Mouse (Mus musculus): Measurements from ENCODE around the gene Cdc42ep2.
"Not testable (repeated sequence)": the region's sequence is repeated elsewhere in the genome, so short reads cannot be mapped to it uniquely, and the experiment has no call there.

Gene Cdc42ep2

GRCm38 (mm10) chr19:5912103-5913006 lies 12.3 kb downstream of the Cdc42ep2 start:
- DNase-seq (ENCODE audit: low read depth, low spot score) = peak; percentile 99

- DNase-seq (ENCODE audit: low read depth, low spot score) = no peak
Measured at GRCm38 (mm10) chr19:5911430-5912102, 13.1 kb downstream of the Cdc42ep2 start.

DNA sequence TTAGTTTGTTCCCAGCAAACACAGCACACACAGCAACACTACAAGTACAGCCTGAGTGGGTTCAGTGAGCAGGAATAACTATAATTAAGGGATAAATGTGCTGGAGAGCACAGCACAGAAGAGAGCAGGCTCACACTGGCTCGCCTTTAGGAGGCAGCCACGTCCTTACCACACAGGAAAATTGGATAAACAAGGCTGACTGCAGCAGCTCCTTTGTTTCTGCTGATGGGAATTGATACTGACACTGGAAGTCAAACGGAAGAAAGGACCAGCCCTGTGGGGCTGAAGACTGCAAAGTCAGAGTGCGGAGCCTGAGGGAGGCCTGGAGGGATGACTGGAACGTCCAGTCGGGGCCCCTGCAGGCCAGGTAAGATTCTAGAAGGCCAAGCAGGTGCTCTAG lies 14.4 kb downstream of the Cdc42ep2 start:
- DNase-seq (ENCODE audit: low read depth, low spot score) = no peak

GRCm38 (mm10) chr19:5907275-5907674 lies 17.3 kb downstream of the Cdc42ep2 start:
- no peak for DNase-seq (ENCODE audit: low read depth, low spot score)

- peak; percentile 88 for DNase-seq (ENCODE audit: low read depth, low spot score)
Measured at GRCm38 (mm10) chr19:5894002-5894678, 30.5 kb downstream of the Cdc42ep2 start, which contains the start of gene Tigd3. TSS of gene Tigd3 (minus strand) at chr19:5894149.

DNA sequence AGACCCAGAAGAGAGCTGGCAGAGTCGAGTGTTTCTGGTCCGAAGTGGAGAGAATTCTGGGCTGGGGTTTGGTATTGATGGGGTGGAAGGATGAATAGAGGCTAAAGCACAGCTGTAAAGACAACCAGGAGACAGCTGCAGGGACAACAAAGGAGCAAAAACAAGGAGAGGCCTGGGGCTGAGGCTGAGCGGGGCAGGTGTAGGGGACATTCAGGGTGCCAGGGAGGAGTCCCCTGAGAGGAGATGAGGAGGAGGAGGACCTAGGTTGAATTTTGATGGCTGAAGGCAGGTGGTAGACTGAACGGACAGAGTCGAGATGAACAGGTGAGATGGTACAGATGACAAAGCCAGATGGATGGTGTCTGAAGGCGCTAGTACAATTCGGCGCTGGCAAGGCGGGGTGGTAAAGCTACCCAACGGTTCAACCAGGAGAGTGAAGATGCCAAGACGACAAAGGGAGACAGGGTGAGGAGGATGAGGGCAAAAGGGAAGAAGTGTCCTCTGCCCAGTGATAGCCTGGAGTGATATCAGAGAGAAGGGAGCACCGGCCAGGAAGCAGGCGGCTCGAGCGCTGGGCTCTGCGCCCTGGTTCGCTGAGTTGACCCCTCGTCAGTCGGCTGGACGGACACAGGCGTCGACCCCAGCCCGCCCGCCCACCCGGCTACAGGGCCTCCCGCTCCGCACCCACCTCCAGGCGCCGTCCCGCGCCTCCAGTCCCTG lies 31.2 kb downstream of the Cdc42ep2 start:
- no peak for DNase-seq (ENCODE audit: low read depth, low spot score)

- DNase-seq (ENCODE audit: low read depth, low spot score) = no peak
Measured at GRCm38 (mm10) chr19:5892735-5893134, 31.9 kb downstream of the Cdc42ep2 start.

- DNase-seq (ENCODE audit: low read depth, low spot score) = no peak
Measured at GRCm38 (mm10) chr19:5892262-5892661, 32.4 kb downstream of the Cdc42ep2 start.

GRCm38 (mm10) chr19:5891521-5892258 lies 32.9 kb downstream of the Cdc42ep2 start:
- no peak for DNase-seq (ENCODE audit: low read depth, low spot score)

- no peak for DNase-seq (ENCODE audit: low read depth, low spot score)
Measured at GRCm38 (mm10) chr19:5889211-5889610, 35.4 kb downstream of the Cdc42ep2 start.

GRCm38 (mm10) chr19:5887234-5887815 lies 37.3 kb downstream of the Cdc42ep2 start:
- DNase-seq (ENCODE audit: low read depth, low spot score) = no peak

DNA sequence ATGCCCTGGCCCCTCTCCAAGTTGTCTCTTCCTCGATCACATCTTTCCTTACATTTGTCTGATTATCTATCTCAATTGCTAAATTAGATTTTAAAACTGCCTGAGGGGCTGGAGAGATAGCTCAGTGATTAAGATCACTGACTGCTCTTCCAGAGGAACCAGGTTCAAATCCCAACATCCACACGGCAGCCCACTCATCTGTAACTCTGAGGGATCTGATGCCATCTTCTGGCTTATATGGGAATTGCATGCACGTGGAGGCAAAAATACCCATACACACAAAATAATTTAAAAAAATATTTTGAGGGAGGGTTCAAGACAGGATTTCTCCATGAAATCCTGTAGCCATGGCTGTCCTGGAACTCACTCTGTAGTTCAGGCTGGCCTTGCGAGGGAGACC lies 38.8 kb downstream of the Cdc42ep2 start:
- DNase-seq (ENCODE audit: low read depth, low spot score) = no peak

DNA sequence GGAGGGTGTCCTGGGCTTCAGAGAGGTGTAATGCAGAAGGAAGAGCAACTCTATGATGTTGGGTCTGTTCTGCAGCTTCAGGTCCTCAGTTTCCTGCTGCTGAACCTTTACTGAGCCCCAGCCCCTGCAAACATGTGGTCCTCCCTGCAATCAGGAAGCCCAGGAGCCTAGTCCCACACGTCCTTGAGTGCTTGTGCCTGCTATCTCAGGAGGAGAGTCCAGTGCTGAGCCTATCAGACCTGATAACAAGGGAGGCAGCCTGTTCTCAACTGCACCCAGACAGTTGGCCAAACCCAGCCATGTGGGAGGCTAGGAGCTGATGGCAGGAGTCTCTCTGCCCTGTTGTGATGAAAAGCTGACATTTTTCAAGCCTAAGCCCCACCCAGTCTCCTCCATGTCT lies 40.7 kb downstream of the Cdc42ep2 start:
- DNase-seq (ENCODE audit: low read depth, low spot score) = no peak

DNA sequence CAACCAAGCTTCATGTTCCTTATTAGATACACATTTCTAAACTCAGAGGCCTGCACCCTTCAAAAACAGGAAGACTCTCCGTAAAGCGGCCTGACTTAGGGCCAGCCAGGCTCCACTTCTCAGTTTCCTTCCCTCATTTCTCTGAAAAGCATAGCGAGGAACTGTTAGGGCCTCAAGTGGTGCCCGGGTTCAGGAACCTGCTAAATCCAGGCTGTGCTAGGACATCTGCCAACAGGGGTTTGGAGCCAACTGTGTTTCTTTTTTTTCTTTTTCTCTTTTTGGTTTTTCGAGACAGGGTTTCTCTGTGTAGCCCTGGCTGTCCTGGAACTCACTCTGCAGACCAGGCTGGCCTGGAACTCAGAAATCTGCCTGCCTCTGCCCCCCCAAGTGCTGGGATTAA lies 42.5 kb downstream of the Cdc42ep2 start:
- not testable (repeated sequence) for DNase-seq (ENCODE audit: low read depth, low spot score)

- DNase-seq (ENCODE audit: low read depth, low spot score) = no peak
Measured at GRCm38 (mm10) chr19:5881155-5881554, 43.5 kb downstream of the Cdc42ep2 start.

DNA sequence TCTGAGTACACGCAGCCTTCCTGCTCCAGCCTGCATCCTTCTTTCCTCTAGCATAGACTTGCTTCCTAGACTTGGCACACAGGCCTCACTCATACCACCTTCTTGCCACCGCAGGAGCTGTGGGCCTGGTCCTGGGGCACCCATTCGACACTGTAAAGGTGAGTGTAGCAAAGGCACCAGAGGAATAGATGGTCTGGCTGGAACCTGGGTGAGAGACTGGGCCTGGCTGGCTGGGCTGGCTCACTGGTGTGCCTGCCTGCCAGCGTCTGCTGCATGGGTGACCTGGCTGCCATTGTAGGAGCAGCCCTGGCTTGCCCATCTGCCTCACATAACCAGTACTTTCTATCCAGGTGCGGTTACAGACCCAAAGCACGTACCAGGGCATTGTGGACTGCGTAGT lies 44.9 kb downstream of the Cdc42ep2 start:
- DNase-seq (ENCODE audit: low read depth, low spot score) = no peak

GRCm38 (mm10) chr19:5878916-5879315 lies 45.7 kb downstream of the Cdc42ep2 start:
- no peak for DNase-seq (ENCODE audit: low read depth, low spot score)

DNA sequence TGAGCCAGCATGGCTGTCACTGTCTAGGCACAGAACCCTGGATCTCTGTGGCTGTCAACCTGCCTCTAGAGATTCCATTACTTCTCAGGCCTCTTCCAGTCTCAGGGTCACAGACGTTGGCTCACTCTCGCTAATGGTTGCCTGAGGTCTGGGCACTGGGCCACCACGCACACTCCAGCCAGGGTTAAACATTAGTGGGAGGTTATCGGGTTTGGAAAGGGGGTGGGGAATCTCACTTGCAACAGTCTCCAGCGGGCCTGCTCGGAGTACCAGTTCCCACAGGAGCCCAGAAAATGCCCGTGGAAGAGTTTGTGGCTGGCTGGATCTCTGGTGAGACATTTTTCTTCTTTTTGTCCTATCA lies 46.3 kb downstream of the Cdc42ep2 start:
- DNase-seq (ENCODE audit: low read depth, low spot score) = no peak

DNA sequence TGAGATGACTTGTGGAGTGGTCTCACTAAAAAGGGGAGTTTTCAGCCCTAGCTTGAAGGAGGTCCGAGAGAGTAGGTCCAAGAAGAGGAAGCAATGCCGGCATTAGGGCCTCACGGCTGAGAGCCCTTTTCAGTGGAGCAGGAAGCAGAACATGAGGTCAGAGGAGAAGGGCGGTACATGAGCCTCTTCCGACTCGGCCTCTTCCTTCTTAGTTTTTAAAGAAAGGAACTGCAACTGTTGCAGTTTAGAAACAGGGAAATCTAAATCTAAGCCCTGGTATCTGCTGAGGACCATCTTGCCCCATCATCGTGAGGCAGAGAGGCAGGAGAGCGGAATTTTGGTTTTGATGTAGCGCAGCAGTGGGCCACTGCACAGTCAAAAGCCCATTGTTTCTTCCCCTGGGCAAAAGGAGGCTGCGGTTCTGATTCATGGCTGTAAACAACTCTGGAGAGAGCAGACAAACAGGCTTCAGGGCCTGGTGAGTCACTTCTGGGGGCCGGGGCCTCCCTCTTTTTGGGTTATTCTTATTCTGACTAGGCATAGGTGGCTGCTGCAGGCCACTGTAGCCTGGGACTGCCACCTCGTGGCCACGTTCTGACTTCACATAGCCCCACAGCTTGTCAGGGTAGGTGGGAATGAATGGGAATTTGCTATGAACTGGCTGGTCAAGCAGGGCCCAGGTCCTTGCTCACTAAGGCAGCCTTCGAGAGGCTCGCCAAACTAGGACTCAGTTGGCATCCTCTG lies 46.8 kb downstream of the Cdc42ep2 start, which contains the start of gene Slc25a45:
Gene Slc25a45 (plus strand): TSS at position 191 of the 744 bp plus-strand sequence.
- no peak for DNase-seq (ENCODE audit: low read depth, low spot score)

All from c-Kit-negative CD71-positive TER-119-positive erythroid progenitor cells, embryonic 14.5 days (primary cell).